Mouse (Mus musculus) kidney, postnatal 0 days (tissue): Measurements from ENCODE around the gene Macf1. TPM values are rescaled to one million over a fixed set of nuclear protein-coding genes. Genes with fewer than 3 reads are reported as not detected.

Source experiments
- ATAC-seq: fragments of 200-750 bp; cut with Nextera tagmentation; replicated peaks from 2 replicates; pipeline ENCODE4 v1.8.0; 2017; ENCODE audit warnings: low read depth, moderate number of reproducible peaks, moderate TSS enrichment, moderate library complexity; ENCODE audit not compliant: low FRiP score
- DNase-seq: peaks from one replicate; pipeline ENCODE4 v3.0.0-alpha.2; 2016; ENCODE audit warnings: low spot score
- H3K27ac ChIP-seq: fragments of 300-500 bp; sonication (generic); 2 replicates; pipeline ENCODE4 v1.5.1; 2014; ENCODE audit warnings: mild to moderate bottlenecking
- H3K27me3 ChIP-seq: fragments of 300-500 bp; sonication (generic); 2 replicates; pipeline ENCODE4 v1.6.1; 2014; ENCODE audit warnings: low read length, mixed read lengths; ENCODE audit not compliant: insufficient read depth
- H3K36me3 ChIP-seq: fragments of 300-500 bp; sonication (generic); 2 replicates; pipeline ENCODE4 v1.6.1; 2014; ENCODE audit warnings: low read length, mixed read lengths; ENCODE audit not compliant: insufficient read depth
- H3K4me1 ChIP-seq: fragments of 300-500 bp; sonication (generic); replicated peaks from 2 replicates; pipeline ENCODE4 v1.6.1; 2014; ENCODE audit warnings: antibody characterized with exemption, low read length, mixed read lengths; ENCODE audit not compliant: insufficient read depth
- H3K4me2 ChIP-seq: fragments of 300-500 bp; sonication (generic); 2 replicates; pipeline ENCODE4 v1.6.1; 2014; ENCODE audit warnings: mild to moderate bottlenecking, low read length, moderate library complexity, mixed read lengths
- H3K4me3 ChIP-seq: fragments of 300-500 bp; sonication (generic); replicated peaks from 2 replicates; pipeline ENCODE4 v1.5.1; 2014; ENCODE audit warnings: low read depth, low read length
- H3K9ac ChIP-seq: fragments of 300-500 bp; sonication (generic); 2 replicates; pipeline ENCODE4 v1.6.1; 2014; ENCODE audit warnings: low read depth, low read length
- H3K9me3 ChIP-seq: fragments of 300-500 bp; sonication (generic); replicated peaks from 2 replicates; pipeline ENCODE4 v1.6.1; 2016; ENCODE audit warnings: low read length, inconsistent platforms, mixed read lengths
- CTCF ChIP-seq: IDR thresholded peaks from 2 replicates; pipeline ENCODE4 v1.5.1; 2016; ENCODE audit warnings: antibody characterized with exemption, low read depth, mild to moderate bottlenecking, moderate library complexity
- WGBS: fragments of 180-500 bp; shearing (Covaris S2); extraction: QIAGEN DNeasy Blood & Tissue Kit; methylation state at CpG from one replicate; pipeline ENCODE4 v1.1.7; 2014; 5-methylcytosine and 5-hydroxymethylcytosine counted together
- polyA plus RNA-seq: library from polyadenylated mRNA; unstranded; fragments of >200 nt; fragmentation: Nextera tagmentation; extraction: Ambion mirVana; gene quantifications from 2 replicates; pipeline ENCODE4 v1.2.1, GENCODE M21; 2015

The Macf1 gene
- polyA plus RNA-seq, 1 experiment from 2014 or later, result 33.8 TPM

DNA sequence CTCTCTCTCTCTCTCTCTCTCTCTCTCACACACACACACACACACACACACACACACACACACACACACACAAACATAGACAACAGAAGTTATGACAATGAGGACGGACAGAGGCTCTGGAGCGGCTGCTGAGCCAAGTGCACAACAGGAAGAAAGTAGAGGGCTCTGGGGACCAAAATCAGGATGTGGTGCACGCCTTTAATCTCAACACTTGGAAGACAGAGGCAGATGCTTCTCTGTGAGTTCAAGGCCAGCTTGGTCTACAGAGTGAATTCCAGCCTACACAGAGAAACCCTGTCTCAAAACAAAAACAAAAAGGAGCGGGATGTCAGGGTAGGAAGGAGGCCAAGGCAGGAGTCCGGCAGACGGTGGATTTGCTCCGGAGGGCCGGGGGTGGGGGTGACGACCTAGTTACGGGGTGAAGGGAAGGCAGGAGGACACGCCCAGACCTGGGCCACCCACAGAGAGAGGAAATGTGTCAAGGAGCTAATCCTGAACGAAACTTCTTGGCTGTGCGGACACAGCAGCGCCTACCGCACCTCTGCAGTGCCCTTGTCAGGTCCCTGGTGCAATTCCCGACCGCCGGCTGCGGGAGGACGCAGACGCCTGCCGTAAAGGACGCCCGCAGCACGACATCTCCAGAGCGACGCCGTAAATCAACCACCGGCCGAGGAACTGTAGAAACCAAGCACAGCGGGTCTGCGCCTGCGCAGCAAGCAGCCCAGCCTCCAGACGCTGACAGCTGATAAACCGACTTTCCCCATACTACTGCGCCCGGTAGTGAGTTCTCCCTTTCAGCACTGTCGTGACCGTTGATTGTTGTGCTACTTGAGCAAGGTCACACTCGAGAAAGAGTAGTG, 33.6 kb upstream of the Macf1 start, which contains the start of gene Ndufs5:
Ndufs5 (minus strand) TSS at position 629 of the 860 bp plus-strand sequence.
- ATAC-seq, result peak; percentile 94
- peak; percentile 98 for DNase-seq
- H3K9me3 ChIP-seq, result no peaks in the 10 kb centered on the region
- H3K4me2 ChIP-seq, result peak within 1 kb of the TSS; percentile 47
- 0 out of 2 replicates have a peak, but pooled peaks cover 3% of the 10 kb centered on the region for H3K4me1 ChIP-seq
- H3K4me3 ChIP-seq, result peak within 1 kb of the TSS; percentile 54
- H3K27me3 ChIP-seq, result no peaks in the 10 kb centered on the region
- H3K36me3 ChIP-seq, result 0 out of 2 replicates have a peak, but pooled peaks cover 4% of the 10 kb centered on the region
- peak within 1 kb of the TSS; percentile 69 for H3K9ac ChIP-seq
- under 1% methylated on average over 40 of the region's 40 CpGs for WGBS
- TF ChIP-seq CTCF, result no peak
- H3K27ac ChIP-seq, result peak within 1 kb of the TSS; percentile 5; the same call in 1 of the 2 replicates

DNA sequence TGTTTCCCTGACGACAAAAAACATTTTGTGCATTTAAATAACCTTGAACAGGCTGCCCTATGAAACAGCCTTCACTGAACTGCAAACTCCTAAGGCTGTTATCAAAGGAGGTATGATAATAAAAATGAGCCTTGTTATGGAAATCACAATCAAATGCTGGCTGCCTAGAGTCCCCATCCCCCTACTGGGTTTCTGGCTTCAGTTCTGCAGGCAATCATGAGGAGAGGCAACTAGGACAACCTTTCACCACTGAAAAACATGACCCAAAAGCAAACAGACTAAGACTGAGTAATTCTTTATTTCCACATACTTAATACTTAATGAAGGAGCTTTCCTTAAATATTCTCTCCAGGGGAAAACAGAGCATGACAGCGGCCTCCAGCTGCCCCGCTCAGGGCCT, 28.3 kb upstream of the Macf1 start:
- Histone ChIP-seq H3K4me2 (no peak overlapping the region), H3K9ac (no peak overlapping the region), H3K36me3 (0 out of 2 replicates have a peak, but pooled peaks cover 4% of the 10 kb centered on the region), H3K4me3 (no peak overlapping the region), H3K27me3 (no peaks in the 10 kb centered on the region), H3K9me3 (no peaks in the 10 kb centered on the region), H3K27ac (no peak overlapping the region), H3K4me1 (0 out of 2 replicates have a peak, but pooled peaks cover 3% of the 10 kb centered on the region)
- WGBS, result 100% methylated on average over 1 of the region's 3 CpGs
- no peak for ATAC-seq
- TF ChIP-seq CTCF, result no peak
- no peak for DNase-seq

DNA sequence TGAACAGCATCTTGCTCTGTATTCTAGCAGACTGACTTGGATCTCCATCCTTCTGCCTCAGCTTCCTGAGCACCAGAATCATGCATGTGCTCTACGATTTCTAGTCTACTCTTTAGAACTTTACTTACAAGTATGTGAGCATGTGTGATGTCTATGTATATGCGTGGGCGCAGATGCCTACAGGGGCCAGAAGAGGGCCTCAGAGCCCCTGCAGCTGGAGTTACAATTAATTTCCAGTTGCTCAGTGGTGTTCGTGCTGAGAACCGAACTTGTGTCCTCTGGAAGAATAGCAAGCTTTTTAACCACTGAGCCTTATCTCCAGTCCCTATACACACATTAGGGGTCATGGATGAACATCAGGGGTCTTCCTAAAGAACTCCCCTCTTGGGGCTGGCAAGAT, 23.2 kb upstream of the Macf1 start:
- no peak overlapping the region for H3K4me3 ChIP-seq
- H3K4me1 ChIP-seq, result no peaks in the 10 kb centered on the region
- 97% methylated on average over 5 of the region's 5 CpGs for WGBS

DNA sequence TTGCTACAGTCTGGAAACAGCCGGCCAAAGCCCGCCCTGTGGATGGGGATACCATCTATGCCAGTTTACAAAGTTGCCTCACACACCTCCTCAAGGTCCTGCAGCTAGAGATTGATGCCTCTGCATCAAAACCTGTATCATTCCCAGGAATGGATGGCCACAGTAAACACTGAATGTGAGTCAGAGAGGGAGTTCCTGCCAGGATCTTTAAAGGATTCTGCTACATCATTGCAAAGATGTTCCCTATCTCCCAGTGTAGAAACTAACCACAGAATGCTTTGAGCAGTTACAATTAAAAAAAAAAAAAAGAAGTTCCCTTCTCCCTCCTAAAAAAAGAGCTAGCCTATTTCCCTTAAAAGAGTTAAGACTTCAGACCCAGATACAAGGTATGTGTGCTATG, 21.2 kb upstream of the Macf1 start:
- Histone ChIP-seq H3K4me3 (no peak overlapping the region), H3K27me3 (no peaks in the 10 kb centered on the region), H3K27ac (no peak overlapping the region), H3K4me2 (no peak overlapping the region), H3K36me3 (no peaks in the 10 kb centered on the region), H3K4me1 (no peaks in the 10 kb centered on the region), H3K9ac (no peak overlapping the region), H3K9me3 (no peaks in the 10 kb centered on the region)
- 93% methylated on average over 2 of the region's 2 CpGs for WGBS
- ATAC-seq (no peak), DNase-seq (no peak)
- TF ChIP-seq CTCF, result no peak

More for the DNA sequence above, 23.2 kb upstream of the Macf1 start:
- no peaks in the 10 kb centered on the region for H3K27me3 ChIP-seq
- no peak overlapping the region for H3K27ac ChIP-seq
- H3K9me3 ChIP-seq, result no peaks in the 10 kb centered on the region
- TF ChIP-seq CTCF, result no peak
- no peak overlapping the region for H3K4me2 ChIP-seq
- H3K36me3 ChIP-seq, result no peaks in the 10 kb centered on the region
- ATAC-seq (no peak), DNase-seq (no peak)
- no peak overlapping the region for H3K9ac ChIP-seq

DNA sequence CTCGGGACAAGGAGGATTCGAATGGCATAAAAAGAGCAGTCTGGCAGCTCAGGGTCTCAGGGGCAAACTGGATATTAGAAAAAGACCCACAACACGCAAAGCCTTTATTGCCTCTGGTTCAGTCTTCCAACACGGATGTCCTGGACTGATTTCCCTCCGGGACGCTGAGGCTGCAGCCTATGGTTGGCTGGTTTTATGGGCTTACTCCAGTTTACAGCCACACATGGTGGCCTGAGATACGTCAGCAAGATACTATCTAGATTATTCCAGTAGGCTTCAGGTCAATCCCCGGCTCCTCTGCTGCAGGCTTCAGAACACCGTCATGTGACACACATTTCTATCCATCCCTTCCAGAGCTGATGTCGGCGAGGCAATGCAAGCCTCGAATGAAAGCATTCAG, 9.2 kb upstream of the Macf1 start:
- Histone ChIP-seq H3K9ac (no peak overlapping the region), H3K4me2 (no peak overlapping the region), H3K27me3 (no peaks in the 10 kb centered on the region), H3K4me3 (no peak overlapping the region), H3K36me3 (no peaks in the 10 kb centered on the region), H3K27ac (no peak overlapping the region), H3K9me3 (no peaks in the 10 kb centered on the region), H3K4me1 (no peaks in the 10 kb centered on the region)
- DNase-seq (peak; percentile 28), ATAC-seq (peak; percentile 74)
- TF ChIP-seq CTCF, result no peak
- WGBS, result 45% methylated on average over 12 of the region's 12 CpGs

DNA sequence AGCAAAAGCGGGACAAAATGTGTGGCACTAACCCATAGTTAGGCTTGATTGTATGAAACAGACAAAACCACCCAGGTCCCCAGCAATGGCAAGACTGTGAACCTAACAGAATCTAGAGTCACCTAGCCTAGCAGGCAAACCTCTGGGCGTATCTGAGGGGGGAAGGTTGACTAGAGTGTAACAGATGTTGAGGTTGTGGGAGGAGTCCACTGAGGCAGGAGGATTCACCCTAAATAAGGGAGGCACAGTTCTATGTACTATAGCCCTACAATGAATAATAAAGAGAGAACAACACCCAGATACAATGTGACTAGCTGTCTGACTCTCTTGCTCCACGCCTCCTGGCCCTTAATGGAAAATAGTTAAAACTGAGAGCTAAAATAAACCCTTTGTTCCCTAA, 7.9 kb upstream of the Macf1 start:
- ATAC-seq (no peak), DNase-seq (no peak)
- Histone ChIP-seq H3K27ac (no peak overlapping the region), H3K36me3 (no peaks in the 10 kb centered on the region), H3K9ac (no peak overlapping the region), H3K4me2 (no peak overlapping the region), H3K4me1 (no peaks in the 10 kb centered on the region), H3K27me3 (no peaks in the 10 kb centered on the region), H3K4me3 (no peak overlapping the region), H3K9me3 (no peaks in the 10 kb centered on the region)
- no peak for TF ChIP-seq CTCF
- WGBS, result 85% methylated on average over 3 of the region's 3 CpGs
